Mouse (Mus musculus) cerebellum, adult 11-12 months (tissue): ENCODE results near the gene Plekha7.

Source experiments
- DNase-seq: peaks from one replicate; pipeline ENCODE4 v3.0.0; 2022

Plekha7 gene

DNA sequence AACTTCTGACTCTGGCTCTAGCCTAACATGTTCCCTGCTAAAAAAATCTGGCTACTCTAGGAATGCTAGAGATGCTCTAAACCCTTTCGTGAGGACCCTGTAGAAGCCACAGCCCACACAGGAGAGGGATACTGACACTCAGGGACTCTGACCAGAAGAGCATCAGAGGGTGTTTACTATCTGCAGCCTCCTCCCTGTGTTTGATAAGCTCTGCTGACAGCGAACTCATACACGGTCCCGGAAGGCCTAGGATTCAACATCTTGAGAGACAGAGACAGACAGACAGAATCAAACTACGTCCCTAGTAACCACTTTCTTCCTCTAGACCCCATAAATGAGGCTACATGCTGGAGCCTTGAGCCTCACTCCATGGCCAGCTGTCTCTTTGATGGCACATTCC is 20.2 kb downstream of the Plekha7 start:
- no peak for DNase-seq

DNA sequence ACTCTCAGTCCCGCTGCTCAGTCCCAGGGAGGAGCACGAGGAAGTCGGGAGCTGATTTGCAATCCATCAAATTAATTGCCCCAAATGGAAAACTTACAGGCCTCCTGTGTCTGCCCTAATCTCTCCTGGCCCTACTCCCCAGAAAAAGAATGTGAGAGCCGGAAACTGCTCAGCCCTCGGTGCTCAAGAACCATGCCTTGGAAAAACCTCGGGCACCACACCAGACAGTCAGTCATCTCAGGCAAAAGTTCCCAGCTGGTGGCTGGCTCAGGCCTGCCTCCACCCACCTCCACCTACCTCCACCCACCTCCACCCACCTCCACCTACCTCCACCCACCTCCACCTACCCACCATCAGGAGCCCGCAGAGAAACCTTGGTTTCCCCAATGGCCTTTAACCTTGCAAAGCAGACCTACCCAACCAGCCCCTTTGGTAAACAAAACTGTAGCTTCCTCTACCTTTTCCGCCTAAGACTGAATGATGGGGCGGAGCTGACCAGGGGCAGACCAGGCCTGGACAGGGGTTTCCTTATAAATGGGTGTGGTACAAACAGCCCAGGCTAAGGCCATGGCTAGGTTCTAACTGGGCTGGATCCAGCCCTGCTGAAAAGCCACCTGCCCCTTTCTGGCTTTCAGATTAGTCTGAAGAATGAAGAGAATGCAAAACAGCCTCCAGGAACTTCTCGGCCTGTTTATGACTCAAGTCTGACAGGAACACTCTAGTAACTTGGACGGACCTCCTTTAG is 21.4 kb downstream of the Plekha7 start:
- no peak for DNase-seq

DNA sequence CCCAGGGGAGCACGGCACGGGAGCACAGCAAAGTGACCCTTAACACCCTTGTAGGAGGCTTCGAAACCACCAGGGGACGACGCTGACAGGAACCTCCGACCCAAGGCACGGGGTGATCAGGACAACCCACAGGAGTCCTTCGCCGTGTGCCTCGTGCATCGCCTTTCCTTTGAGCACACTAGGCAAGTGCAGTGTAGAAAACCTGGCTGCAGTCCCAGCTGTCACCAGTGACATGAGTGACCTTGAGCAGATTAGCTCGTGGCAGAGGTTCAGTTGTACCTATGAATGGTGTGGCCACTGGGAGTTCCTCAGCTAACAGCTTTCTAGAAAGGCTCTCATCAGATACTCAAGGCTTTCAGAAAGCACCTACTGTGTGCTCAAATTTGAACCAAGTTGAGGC is 22.0 kb downstream of the Plekha7 start:
- no peak for DNase-seq

GRCm38 (mm10) chr7:116285216-116285615 is 23.0 kb downstream of the Plekha7 start:
- no peak for DNase-seq

DNA sequence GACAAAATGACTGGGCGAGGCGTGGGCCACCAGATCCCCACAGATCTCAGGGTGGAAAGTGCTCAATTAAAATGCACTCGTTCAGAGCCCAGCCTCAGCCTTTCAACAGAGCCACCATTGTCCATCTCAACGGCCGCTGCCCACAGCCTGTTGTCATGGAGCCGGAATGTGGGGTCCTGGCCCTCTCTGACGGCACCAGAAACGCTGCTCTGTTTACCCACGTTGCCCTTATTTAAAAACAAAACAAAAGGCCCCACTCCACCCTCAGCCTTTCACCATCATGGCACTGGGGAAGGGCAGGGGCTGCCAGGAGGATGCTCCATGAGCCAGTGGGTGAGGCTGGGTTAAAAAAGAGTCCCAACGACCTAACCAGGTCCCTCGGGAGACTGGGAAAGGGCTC is 25.4 kb downstream of the Plekha7 start:
- peak; percentile 33 for DNase-seq

GRCm38 (mm10) chr7:116280126-116280525 is 28.1 kb downstream of the Plekha7 start:
- DNase-seq: no peak

DNA sequence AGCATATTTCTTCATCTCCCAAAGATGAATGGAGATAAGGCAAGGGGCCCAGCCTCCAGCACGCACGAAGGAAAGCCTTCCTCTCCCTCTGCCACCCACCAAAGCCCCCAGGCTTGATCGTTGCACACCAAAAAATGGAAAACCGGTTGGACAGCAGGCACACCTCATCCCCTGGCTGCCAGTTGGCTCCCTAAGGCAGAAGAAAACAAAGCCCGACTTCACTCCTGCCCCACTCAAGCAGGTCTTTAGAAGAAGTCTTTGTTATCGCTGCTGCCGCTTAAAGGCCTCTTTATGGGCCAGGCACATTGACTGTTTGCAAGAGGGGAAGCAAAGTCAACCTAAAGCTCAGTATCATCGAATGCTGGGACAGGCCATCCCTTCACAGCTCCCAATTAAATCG is 29.9 kb downstream of the Plekha7 start:
- DNase-seq: no peak

DNA sequence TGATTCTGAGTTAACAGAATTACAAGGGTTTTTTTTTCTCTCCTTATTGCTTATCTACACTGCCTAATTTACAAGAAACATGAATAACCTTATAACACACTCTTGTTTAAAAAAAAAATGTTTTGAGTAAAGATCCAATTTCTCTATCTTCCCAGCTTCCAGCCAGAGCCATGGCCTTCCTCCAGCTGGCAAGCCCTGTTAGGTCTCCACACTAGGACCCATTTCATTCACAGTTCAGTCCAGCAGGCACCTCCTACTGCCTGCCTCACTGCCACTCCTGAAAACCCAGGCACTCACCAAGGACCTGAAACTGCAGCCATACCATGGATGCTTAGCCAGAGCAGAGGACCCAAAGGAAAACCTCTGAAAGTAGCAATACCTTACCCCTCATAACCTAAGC is 31.9 kb downstream of the Plekha7 start:
- DNase-seq: no peak

GRCm38 (mm10) chr7:116273111-116273510 is 35.1 kb downstream of the Plekha7 start:
- DNase-seq: no peak

DNA sequence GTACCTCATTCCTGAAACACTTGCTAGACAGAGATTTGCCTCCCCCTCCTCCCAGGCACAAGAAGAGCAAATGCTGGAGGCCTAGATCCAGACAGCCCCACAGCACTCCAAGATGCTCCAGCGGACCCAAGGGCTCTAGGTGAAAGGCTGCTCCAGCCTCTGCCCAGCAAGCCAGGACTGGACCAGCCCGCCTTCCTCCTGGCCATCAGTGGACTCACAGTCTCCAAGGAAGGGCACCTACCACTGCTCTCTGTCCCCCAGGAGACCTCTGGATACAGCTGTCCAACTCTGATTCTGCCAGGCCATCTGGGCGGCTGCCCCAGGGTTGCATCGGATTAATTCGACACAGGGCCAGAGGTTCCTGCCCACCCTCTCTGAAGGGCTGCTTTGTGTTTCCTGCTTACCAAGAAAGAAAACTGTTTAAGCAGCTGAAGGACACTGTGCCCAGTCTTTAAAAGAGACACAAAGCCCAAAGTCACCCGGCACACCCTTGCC is 38.6 kb downstream of the Plekha7 start:
- peak; percentile 11 for DNase-seq

- DNase-seq: no peak
These were observed 39.9 kb downstream of the Plekha7 start for GRCm38 (mm10) chr7:116268113-116268926.

GRCm38 (mm10) chr7:116263281-116263680 is 44.9 kb downstream of the Plekha7 start:
- DNase-seq: no peak

DNA sequence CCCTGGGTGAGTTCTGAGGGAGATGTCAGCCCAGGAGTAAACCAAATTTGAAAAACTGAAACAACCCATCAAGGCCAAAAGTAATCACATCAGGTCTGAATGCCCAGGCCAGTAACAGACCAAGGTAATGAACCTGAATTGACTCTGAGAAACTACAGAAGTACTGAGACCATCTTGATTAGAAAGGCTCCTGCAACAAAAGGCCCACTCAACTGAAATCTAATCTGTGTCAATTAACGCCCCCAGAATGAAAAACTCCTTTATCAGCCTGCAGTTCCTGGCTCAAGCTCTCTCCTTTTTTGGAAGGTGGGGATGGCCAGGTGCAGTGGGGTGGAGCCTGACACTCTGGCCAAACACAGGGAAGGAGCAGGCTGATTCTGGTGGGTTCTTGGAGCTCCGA is 45.7 kb downstream of the Plekha7 start:
- DNase-seq: no peak

DNA sequence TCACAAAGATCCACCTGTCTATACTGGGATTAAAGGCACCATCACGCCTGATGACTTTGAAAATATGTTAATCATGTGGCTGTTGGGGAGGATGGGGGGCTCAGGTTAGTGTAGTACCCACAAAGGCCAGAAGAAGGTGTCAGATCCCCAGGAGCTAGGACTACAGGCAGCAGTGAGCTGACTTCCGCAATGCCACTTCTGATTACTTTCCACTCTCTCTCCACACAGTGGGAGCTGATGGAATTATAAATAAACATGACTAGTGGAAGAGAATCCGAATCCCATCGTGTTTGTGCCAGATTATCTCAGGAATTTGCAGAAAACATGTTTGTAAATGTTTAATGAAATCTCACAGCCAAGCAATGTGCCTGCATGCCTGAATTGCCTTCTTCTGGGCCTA is 46.1 kb downstream of the Plekha7 start:
- DNase-seq: no peak

GRCm38 (mm10) chr7:116260826-116261615 is 47.2 kb downstream of the Plekha7 start:
- DNase-seq: no peak

- DNase-seq: no peak
These were observed 49.6 kb downstream of the Plekha7 start for GRCm38 (mm10) chr7:116258464-116259185.

DNA sequence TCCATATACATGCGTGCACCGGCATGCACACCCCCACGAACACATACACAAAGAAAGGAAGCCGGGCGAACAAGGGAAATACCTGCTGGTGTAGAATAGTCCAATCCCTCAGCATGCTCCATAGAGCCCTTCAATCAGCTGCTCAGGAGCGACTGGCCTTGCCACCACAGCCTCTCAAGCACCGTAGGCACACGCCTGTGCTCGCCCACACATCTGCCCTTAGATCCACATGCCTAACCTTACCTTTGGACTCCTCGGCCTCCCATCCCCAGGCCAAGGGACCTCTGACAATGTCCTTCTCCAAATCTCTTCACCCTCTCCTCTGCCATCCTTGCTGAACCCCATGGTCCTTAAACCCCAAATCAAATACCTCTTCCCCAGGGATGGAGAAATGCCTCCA is 50.2 kb downstream of the Plekha7 start:
- no peak for DNase-seq

GRCm38 (mm10) chr7:116255664-116256063 is 52.5 kb downstream of the Plekha7 start:
- DNase-seq: no peak

DNA sequence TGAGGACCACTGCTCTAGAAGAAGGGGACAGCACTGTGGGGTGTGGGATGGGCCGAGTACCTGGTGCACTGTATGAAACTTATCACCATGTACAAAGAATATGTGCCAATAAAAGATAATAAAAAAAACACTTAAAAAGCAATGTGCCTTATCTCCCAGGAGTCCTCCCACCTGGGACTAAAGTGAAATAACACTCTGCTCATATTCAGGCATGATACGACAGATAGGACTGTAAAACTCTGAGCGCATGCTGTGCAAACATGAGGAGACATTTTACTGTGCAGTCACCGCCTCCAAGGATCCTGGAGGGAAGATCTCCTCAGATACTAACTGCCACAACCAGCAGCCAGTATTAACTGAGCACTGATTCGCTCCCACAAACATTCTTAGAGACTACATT is 53.5 kb downstream of the Plekha7 start:
- no peak for DNase-seq

DNA sequence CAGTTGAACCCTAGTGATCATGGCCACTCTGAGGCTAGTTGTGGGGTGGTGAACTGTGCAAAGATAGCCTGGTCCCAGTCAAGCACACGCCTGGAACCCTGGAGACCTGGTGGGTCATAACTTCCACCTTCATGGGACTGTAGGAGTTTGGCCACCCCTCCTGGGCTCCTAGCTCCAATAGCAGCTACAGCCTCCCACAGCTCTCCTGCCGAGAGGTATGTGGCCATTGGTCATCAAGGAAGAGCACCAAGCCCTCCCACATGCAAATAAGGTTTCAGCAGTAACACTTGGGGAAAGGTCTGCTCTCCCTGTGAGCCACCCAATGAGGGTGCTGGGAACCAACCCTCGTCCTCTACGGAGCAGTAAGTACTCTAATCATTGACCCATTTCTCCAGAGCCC is 55.7 kb downstream of the Plekha7 start:
- no peak for DNase-seq

- no peak for DNase-seq
These were observed 56.7 kb downstream of the Plekha7 start for GRCm38 (mm10) chr7:116251516-116251915.

- DNase-seq: no peak
These were observed 59.6 kb downstream of the Plekha7 start for GRCm38 (mm10) chr7:116248536-116248935.

GRCm38 (mm10) chr7:116247377-116247729 is 60.8 kb downstream of the Plekha7 start:
- no peak for DNase-seq
